Mouse (Mus musculus) hindbrain, embryonic 12.5 days (tissue): Measurements from ENCODE around the gene Card14. TPM values are rescaled to one million over a fixed set of nuclear protein-coding genes. Genes with fewer than 3 reads are reported as not detected.
A peak's percentile ranks its signal among the peaks of the same experiment; 100 is the strongest.
"Not testable (repeated sequence)": the region's sequence is repeated elsewhere in the genome, so short reads cannot be mapped to it uniquely, and the experiment has no call there.

Source experiments
- ATAC-seq: fragments of 200-750 bp; cut with Nextera tagmentation; 2 replicates; pipeline ENCODE4 v1.8.0; 2017; ENCODE audit warnings: moderate TSS enrichment; ENCODE audit not compliant: low FRiP score
- H3K27ac ChIP-seq: fragments of 300-500 bp; sonication (generic); 2 replicates; pipeline ENCODE4 v1.5.1; 2016; ENCODE audit warnings: mild to moderate bottlenecking
- H3K27me3 ChIP-seq: fragments of 300-500 bp; sonication (generic); 2 replicates; pipeline ENCODE4 v1.6.1; 2016; ENCODE audit warnings: mild to moderate bottlenecking
- H3K36me3 ChIP-seq: fragments of 300-500 bp; sonication (generic); 2 replicates; pipeline ENCODE4 v1.6.1; 2016; ENCODE audit warnings: mild to moderate bottlenecking
- H3K4me1 ChIP-seq: fragments of 300-500 bp; sonication (generic); 2 replicates; pipeline ENCODE4 v1.6.1; 2016
- H3K4me2 ChIP-seq: fragments of 300-500 bp; sonication (generic); replicated peaks from 2 replicates; pipeline ENCODE4 v1.6.1; 2016; ENCODE audit warnings: mild to moderate bottlenecking
- H3K4me3 ChIP-seq: fragments of 300-500 bp; sonication (generic); 2 replicates; pipeline ENCODE4 v1.5.1; 2016; ENCODE audit warnings: mild to moderate bottlenecking
- H3K9ac ChIP-seq: fragments of 300-500 bp; sonication (generic); 2 replicates; pipeline ENCODE4 v1.6.1; 2016; ENCODE audit warnings: mild to moderate bottlenecking, moderate library complexity
- H3K9me3 ChIP-seq: fragments of 300-500 bp; sonication (generic); replicated peaks from 2 replicates; pipeline ENCODE4 v1.6.1; 2016; ENCODE audit warnings: mild to moderate bottlenecking
- WGBS: fragments of 180-500 bp; shearing (Covaris S2); methylation state at CpG from one replicate; pipeline ENCODE4 v1.1.7; 2016; 5-methylcytosine and 5-hydroxymethylcytosine counted together
- polyA plus RNA-seq: library from polyadenylated mRNA; unstranded; fragments of >200 nt; fragmentation: Nextera tagmentation; extraction: Ambion mirVana; gene quantifications from 2 replicates; pipeline ENCODE4 v1.2.1, GENCODE M21; 2016

Gene Card14
- 0.07 and 0.27 TPM in 2 replicates for polyA plus RNA-seq

- Histone ChIP-seq H3K4me1 (no peaks in the 10 kb centered on the region; the same call in 1 of the 2 replicates), H3K36me3 (no peaks in the 10 kb centered on the region), H3K27ac (no peak within 1 kb of the TSS), H3K27me3 (peaks cover 23% of the 10 kb centered on the region), H3K4me2 (no peak within 1 kb of the TSS), H3K4me3 (no peak within 1 kb of the TSS), H3K9me3 (no peaks in the 10 kb centered on the region), H3K9ac (no peak within 1 kb of the TSS)
- WGBS, result 45% methylated on average over 1 of the region's 1 CpGs
- ATAC-seq, result no peak
Observed at GRCm38 (mm10) chr11:119307658-119307867, at the start of gene Card14. Card14 (plus strand) TSS chr11:119307768.

GRCm38 (mm10) chr11:119258216-119258571 lies 49.4 kb upstream of the Card14 start:
- Histone ChIP-seq H3K4me2 (peak overlapping the region; percentile 41), H3K27me3 (no peaks in the 10 kb centered on the region), H3K4me1 (peaks cover 8% of the 10 kb centered on the region), H3K27ac (0 out of 2 replicates have a peak overlapping the region, but pooled peaks have one; percentile 42), H3K36me3 (peaks cover 41% of the 10 kb centered on the region), H3K9me3 (no peaks in the 10 kb centered on the region), H3K9ac (no peak overlapping the region), H3K4me3 (peak overlapping the region; percentile 24)
- no peak for ATAC-seq
- 69% methylated on average over 9 of the region's 9 CpGs for WGBS

- 0 out of 2 replicates have a peak, but pooled peaks have one; percentile 60 for ATAC-seq
- Histone ChIP-seq H3K4me2 (peak overlapping the region; percentile 41), H3K36me3 (peaks cover 41% of the 10 kb centered on the region), H3K27ac (0 out of 2 replicates have a peak overlapping the region, but pooled peaks have one; percentile 42), H3K4me3 (peak overlapping the region; percentile 24), H3K9ac (peak overlapping the region; percentile 48; the same call in 1 of the 2 replicates), H3K4me1 (0 out of 2 replicates have a peak, but pooled peaks cover 3% of the 10 kb centered on the region), H3K27me3 (no peaks in the 10 kb centered on the region), H3K9me3 (no peaks in the 10 kb centered on the region)
- 71% methylated on average over 23 of the region's 23 CpGs for WGBS
Observed at GRCm38 (mm10) chr11:119258572-119259322, 48.8 kb upstream of the Card14 start.

GRCm38 (mm10) chr11:119259977-119260376 lies 47.6 kb upstream of the Card14 start:
- Histone ChIP-seq H3K4me1 (0 out of 2 replicates have a peak, but pooled peaks cover 3% of the 10 kb centered on the region), H3K4me3 (no peak overlapping the region), H3K27ac (no peak overlapping the region), H3K4me2 (no peak overlapping the region), H3K36me3 (peaks cover 48% of the 10 kb centered on the region), H3K27me3 (no peaks in the 10 kb centered on the region), H3K9ac (no peak overlapping the region), H3K9me3 (no peaks in the 10 kb centered on the region)
- no peak for ATAC-seq
- WGBS, result 96% methylated on average over 8 of the region's 8 CpGs

GRCm38 (mm10) chr11:119264413-119264812 lies 43.2 kb upstream of the Card14 start:
- Histone ChIP-seq H3K36me3 (peaks cover 35% of the 10 kb centered on the region), H3K9me3 (no peaks in the 10 kb centered on the region), H3K27me3 (no peaks in the 10 kb centered on the region), H3K27ac (no peak overlapping the region), H3K4me3 (no peak overlapping the region), H3K9ac (no peak overlapping the region), H3K4me1 (peaks cover 13% of the 10 kb centered on the region), H3K4me2 (no peak overlapping the region)
- 93% methylated on average over 13 of the region's 13 CpGs for WGBS
- no peak for ATAC-seq

GRCm38 (mm10) chr11:119265811-119266210 lies 41.8 kb upstream of the Card14 start:
- no peaks in the 10 kb centered on the region for H3K27me3 ChIP-seq
- no peak overlapping the region for H3K9ac ChIP-seq
- no peak for ATAC-seq
- H3K27ac ChIP-seq, result no peak overlapping the region
- H3K4me3 ChIP-seq, result no peak overlapping the region
- H3K4me1 ChIP-seq, result peaks cover 13% of the 10 kb centered on the region
- 76% methylated on average over 7 of the region's 7 CpGs for WGBS
- H3K9me3 ChIP-seq, result no peaks in the 10 kb centered on the region
- no peak overlapping the region for H3K4me2 ChIP-seq
- peaks cover 21% of the 10 kb centered on the region for H3K36me3 ChIP-seq

- H3K9me3 ChIP-seq, result no peaks in the 10 kb centered on the region
- no peaks in the 10 kb centered on the region for H3K27me3 ChIP-seq
- peaks cover 15% of the 10 kb centered on the region for H3K4me1 ChIP-seq
- peak overlapping the region; percentile 94; the same call in 1 of the 2 replicates for H3K4me2 ChIP-seq
- peak overlapping the region; percentile 63; the same call in 1 of the 2 replicates for H3K4me3 ChIP-seq
- H3K36me3 ChIP-seq, result peaks cover 8% of the 10 kb centered on the region
- no peak overlapping the region for H3K27ac ChIP-seq
- 0 out of 2 replicates have a peak overlapping the region, but pooled peaks have one; percentile 80 for H3K9ac ChIP-seq
- peak; percentile 44 for ATAC-seq
- 44% methylated on average over 6 of the region's 6 CpGs for WGBS
Observed at GRCm38 (mm10) chr11:119267241-119267674, 40.3 kb upstream of the Card14 start.

- H3K9ac ChIP-seq, result peak within 1 kb of the TSS; percentile 80
- peak within 1 kb of the TSS; percentile 94 for H3K4me2 ChIP-seq
- H3K36me3 ChIP-seq, result peaks cover 12% of the 10 kb centered on the region
- peaks cover 15% of the 10 kb centered on the region for H3K4me1 ChIP-seq
- 5% methylated on average over 52 of the region's 52 CpGs for WGBS
- no peak within 1 kb of the TSS for H3K27ac ChIP-seq
- H3K4me3 ChIP-seq, result peak within 1 kb of the TSS; percentile 63
- peak; percentile 83 for ATAC-seq
- H3K27me3 ChIP-seq, result no peaks in the 10 kb centered on the region
- H3K9me3 ChIP-seq, result no peaks in the 10 kb centered on the region
Observed at GRCm38 (mm10) chr11:119267768-119268556, 39.6 kb upstream of the Card14 start, which contains the start of gene Gaa. Gaa (plus strand) TSS chr11:119267887.

GRCm38 (mm10) chr11:119268557-119269195 lies 38.9 kb upstream of the Card14 start:
- peak overlapping the region; percentile 94 for H3K4me2 ChIP-seq
- 81% methylated on average over 16 of the region's 16 CpGs for WGBS
- ATAC-seq, result peak; percentile 24; the same call in 1 of the 2 replicates
- H3K4me1 ChIP-seq, result peaks cover 15% of the 10 kb centered on the region
- no peaks in the 10 kb centered on the region for H3K9me3 ChIP-seq
- peak overlapping the region; percentile 80 for H3K9ac ChIP-seq
- H3K27ac ChIP-seq, result no peak overlapping the region
- H3K4me3 ChIP-seq, result peak overlapping the region; percentile 63
- H3K27me3 ChIP-seq, result no peaks in the 10 kb centered on the region
- peaks cover 19% of the 10 kb centered on the region for H3K36me3 ChIP-seq

GRCm38 (mm10) chr11:119272492-119272891 lies 35.1 kb upstream of the Card14 start:
- H3K36me3 ChIP-seq, result peaks cover 37% of the 10 kb centered on the region
- 59% methylated on average over 3 of the region's 3 CpGs for WGBS

GRCm38 (mm10) chr11:119273186-119273930 lies 34.2 kb upstream of the Card14 start:
- no peak for ATAC-seq
- H3K4me3 ChIP-seq, result no peak overlapping the region
- H3K27ac ChIP-seq, result no peak overlapping the region
- no peak overlapping the region for H3K9ac ChIP-seq
- no peaks in the 10 kb centered on the region for H3K9me3 ChIP-seq
- WGBS, result 84% methylated on average over 8 of the region's 8 CpGs
- no peaks in the 10 kb centered on the region for H3K27me3 ChIP-seq
- H3K4me2 ChIP-seq, result no peak overlapping the region
- peaks cover 41% of the 10 kb centered on the region for H3K36me3 ChIP-seq
- peaks cover 8% of the 10 kb centered on the region for H3K4me1 ChIP-seq

More at GRCm38 (mm10) chr11:119272492-119272891, 35.1 kb upstream of the Card14 start:
- not testable (repeated sequence) for H3K27ac ChIP-seq, H3K9ac ChIP-seq, H3K9me3 ChIP-seq, H3K4me3 ChIP-seq, H3K4me2 ChIP-seq, H3K27me3 ChIP-seq, ATAC-seq
- peaks cover 14% of the 10 kb centered on the region for H3K4me1 ChIP-seq
